16 mouse cellular contexts compared by ENCODE assay signal in genomic region chr12:102450437-102450836, GRCm38 (mm10). TPM values are rescaled to one million over a fixed set of nuclear protein-coding genes. Genes with fewer than 3 reads are reported as not detected.
DNase-seq lines count a peak whose midpoint lies in the region; ATAC-seq and TF ChIP-seq lines count a peak whose summit lies in the region.
"Had no signal": no experiment of that assay in that cellular context is flagged by ENCODE, and none has a peak within 500 bp of the region (broad histone marks: within the 10 kb centered on the region; RNA-seq: fewer than 3 reads in every experiment).

No protein-coding gene starts in this region.

- peaks cover 2% of the 10 kb centered on the region for H3K4me1 ChIP-seq in liver, adult 2 months (ENCODE audit: control insufficient read depth, insufficient read depth, low read length)
- peaks cover 11% of the 10 kb centered on the region for H3K4me1 ChIP-seq in heart, embryonic 15.5 days (replicated peaks)
- H3K4me1 ChIP-seq: forebrain, embryonic 13.5 days; midbrain, embryonic 10.5 days; neural tube, embryonic 13.5 days had no signal

- WGBS in liver, adult 2 months, result 65% methylated on average over 10 of the region's 10 CpGs
- 38% methylated on average over 10 of the region's 10 CpGs for WGBS in heart, embryonic 15.5 days

- no peaks in the 10 kb centered on the region for H3K36me3 ChIP-seq in liver, adult 2 months (ENCODE audit: control insufficient read depth, insufficient read depth, low read length)
- no peaks in the 10 kb centered on the region for H3K36me3 ChIP-seq in heart, embryonic 15.5 days
- H3K36me3 ChIP-seq: G1E; midbrain, embryonic 10.5 days; neural tube, embryonic 13.5 days had no signal

- ATAC-seq in heart, embryonic 15.5 days (replicated peaks; ENCODE audit: insufficient number of reproducible peaks, insufficient read depth, low FRiP score, low read depth), result no peak
- ATAC-seq: forebrain, embryonic 13.5 days had no signal

- H3K9me3 ChIP-seq in heart, embryonic 15.5 days (replicated peaks), result no peaks in the 10 kb centered on the region
- H3K9me3 ChIP-seq: forebrain, embryonic 13.5 days; G1E; midbrain, embryonic 10.5 days; neural tube, embryonic 13.5 days had no signal

- H3K9ac ChIP-seq in liver, adult 2 months (ENCODE audit: low read depth, low read length), result no peak overlapping the region
- H3K9ac ChIP-seq in heart, embryonic 15.5 days, result no peak overlapping the region
- H3K9ac ChIP-seq: forebrain, embryonic 13.5 days; neural tube, embryonic 13.5 days had no signal

- no peaks in the 10 kb centered on the region for H3K27me3 ChIP-seq in liver, adult 2 months (ENCODE audit: control insufficient read depth, insufficient read depth, low read length)
- H3K27me3 ChIP-seq in heart, embryonic 15.5 days, result no peaks in the 10 kb centered on the region
- H3K27me3 ChIP-seq: forebrain, embryonic 13.5 days; neural tube, embryonic 13.5 days had no signal

- H3K4me2 ChIP-seq in heart, embryonic 15.5 days, result peak overlapping the region; percentile 7; the same call in 1 of the 2 replicates
- H3K4me2 ChIP-seq: forebrain, embryonic 13.5 days; neural tube, embryonic 13.5 days had no signal

- no peak for TF ChIP-seq POLR2A in liver, adult 2 months (IDR thresholded peaks at IDR 0.05; ENCODE audit: extremely low read depth, insufficient read depth, low read length)

- H3K4me3 ChIP-seq in liver, adult 2 months (ENCODE audit: insufficient read depth, low read depth, low read length), result no peak overlapping the region
- no peak overlapping the region for H3K4me3 ChIP-seq in heart, embryonic 15.5 days
- H3K4me3 ChIP-seq: forebrain, embryonic 13.5 days; midbrain, embryonic 10.5 days; neural tube, embryonic 13.5 days had no signal

- H3K79me2 ChIP-seq in liver, adult 2 months (ENCODE audit: control insufficient read depth, insufficient read depth, low read length), result no peaks in the 10 kb centered on the region

- no peak for TF ChIP-seq CTCF in liver, adult 2 months (IDR thresholded peaks at IDR 0.05; ENCODE audit: low read depth, low read length)

- H3K27ac ChIP-seq in liver, adult 2 months (replicated peaks; ENCODE audit: insufficient read depth, low read depth, low read length), result peak overlapping the region; percentile 58
- H3K27ac ChIP-seq in heart, embryonic 15.5 days, result peak overlapping the region; percentile 49
- H3K27ac ChIP-seq: forebrain, embryonic 13.5 days; kidney, postnatal 0 days; midbrain, embryonic 10.5 days; neural tube, embryonic 13.5 days had no signal

- peak; percentile 39 for DNase-seq in gastrocnemius, adult 18-20 months (ENCODE audit: low spot score)
- DNase-seq in gastrocnemius, adult 8-10 months (ENCODE audit: low spot score in 2 of 2), result no peak
- no peak for DNase-seq in liver, adult 2 months (ENCODE audit: extremely low read depth, low read depth, low spot score)
- no peak for DNase-seq in liver
- peak; percentile 53 for DNase-seq in lung, postnatal 10 days
- DNase-seq in urinary bladder, postnatal 36 days (ENCODE audit: low spot score in 2 of 2), result no peak
- DNase-seq in cerebellum, adult 9-10 months, result no peak
- DNase-seq: embryo, embryonic 11 days; right cerebral cortex, postnatal 4 days; thymus, postnatal 4 days had no signal

RNA-seq across cellular contexts. Expression of gene Lgmn, which starts 10.8 kb away (rescaled TPM):
- 10 to 100 TPM; 24.5 to 25.9 TPM for total RNA-seq in gastrocnemius, adult 18-20 months (2021)
- total RNA-seq in gastrocnemius, adult 8-10 months (2022), result 10 to 100 TPM; 17.5 to 24.8 (median 18.9) TPM
- 59.6 and 60.6 TPM in 2 replicates for total RNA-seq in liver, adult 2 months (2014; rRNA removed)
- 33.5 and 48.5 TPM in 2 replicates for polyA plus RNA-seq in liver, adult 2 months (2012; rRNA removed)
- 97.1 and 110 TPM in 2 replicates for polyA plus RNA-seq in heart, embryonic 15.5 days (2015; fragmentation: Nextera tagmentation; extraction: Ambion mirVana)

RNA-seq across cellular contexts. Expression of gene Golga5, which starts 18.5 kb away (rescaled TPM):
- total RNA-seq in gastrocnemius, adult 18-20 months (2021), result 10 to 100 TPM; 29.5 to 31.3 TPM
- 10 to 100 TPM; 28.2 to 35.0 (median 31.0) TPM for total RNA-seq in gastrocnemius, adult 8-10 months (2022)
- 16.6 and 18.6 TPM in 2 replicates for total RNA-seq in liver, adult 2 months (2014; rRNA removed)
- polyA plus RNA-seq in liver, adult 2 months (2012; rRNA removed), result 6.8 and 7.8 TPM in 2 replicates
- polyA plus RNA-seq in heart, embryonic 15.5 days (2015; fragmentation: Nextera tagmentation; extraction: Ambion mirVana), result 24.4 and 26.9 TPM in 2 replicates

Comparison
In these comparisons a context has a peak if more than half of its experiments do, and no peak if none do; other contexts are left out.
1. DNase-seq: peak in gastrocnemius, adult 18-20 months (single experiment) and lung, postnatal 10 days (single experiment); none in gastrocnemius, adult 8-10 months (0 of 2), liver, adult 2 months (single experiment), liver (single experiment), urinary bladder, postnatal 36 days (0 of 2) and cerebellum, adult 9-10 months (single experiment).